Mouse (Mus musculus) E14TG2a.4 (cell line): Measurements from ENCODE around the gene Mcoln3.

Experiments
- CTCF ChIP-seq: conservative IDR thresholded peaks from 2 replicates; pipeline ENCODE4 v1.5.1; 2014; ENCODE audit warnings: low read length
- POU5F1 ChIP-seq: IDR thresholded peaks from 2 replicates; pipeline ENCODE4 v1.6.1; 2014; ENCODE audit warnings: low read length, borderline replicate concordance

GRCm38 (mm10) chr3:146069276-146069675, 48.0 kb upstream of the Mcoln3 start:
- TF ChIP-seq CTCF = no peak
- TF ChIP-seq POU5F1 = no peak
